Mouse (Mus musculus) gastrocnemius, postnatal 4 days (tissue): Measurements from ENCODE around the gene Ugt1a2. TPM values are rescaled to one million over a fixed set of nuclear protein-coding genes. Genes with fewer than 3 reads are reported as not detected.

ENCODE experiments used
- total RNA-seq, 2 experiments: library from RNA; stranded (reverse); gene quantifications; 2 replicates each; pipeline ENCODE4 v1.2.3; 2021

Gene Ugt1a2
- total RNA-seq, 2 experiments from 2014 or later: not detected

Other genes starting within 250 kb of the Ugt1a2 start
- gene Usp40, start 192.1 kb upstream of the Ugt1a2 start, total RNA-seq: 10 to 100 TPM; 22.8 to 26.0 TPM
- not detected for gene Ugt1a10, start 145.2 kb upstream of the Ugt1a2 start, total RNA-seq
- gene Ugt1a9, start 129.8 kb upstream of the Ugt1a2 start, total RNA-seq: not detected
- gene Ugt1a8, start 112.8 kb upstream of the Ugt1a2 start, total RNA-seq: not detected
- 1 to 10 TPM; 2.4 to 3.0 TPM for gene Ugt1a7c, start 105.5 kb upstream of the Ugt1a2 start, total RNA-seq
- gene Ugt1a6b, start 97.3 kb upstream of the Ugt1a2 start, total RNA-seq: 1 to 10 TPM in 1 of 2 experiments, under 1 TPM in 1; 0.81 to 1.5 TPM
- 1 to 10 TPM; 1.9 to 2.0 TPM for gene Ugt1a6a, start 65.8 kb upstream of the Ugt1a2 start, total RNA-seq
- gene Ugt1a5, start 34.6 kb upstream of the Ugt1a2 start, total RNA-seq: under 1 TPM in 1 of 2 experiments, not detected in 1; 0.27 TPM
- gene Dnajb3, start 5.2 kb downstream of the Ugt1a2 start, total RNA-seq: 1 to 10 TPM; 3.8 to 4.9 TPM
- 1 to 10 TPM in 1 of 2 experiments, under 1 TPM in 1; 0.12 to 1.3 TPM for gene Ugt1a1, start 11.4 kb downstream of the Ugt1a2 start, total RNA-seq
- gene Mroh2a, start 26.4 kb downstream of the Ugt1a2 start, total RNA-seq: under 1 TPM in 1 of 2 experiments, not detected in 1; 0.13 TPM
- 10 to 100 TPM; 80.5 to 88.1 TPM for gene Hjurp, start 77.0 kb downstream of the Ugt1a2 start, total RNA-seq
- gene Trpm8, start 77.1 kb downstream of the Ugt1a2 start, total RNA-seq: not detected
- under 1 TPM in 1 of 2 experiments, not detected in 1; 0.86 TPM for gene Spp2, start 206.4 kb downstream of the Ugt1a2 start, total RNA-seq